Mouse (Mus musculus) ovary, postnatal 14 days (tissue): Measurements from ENCODE around the gene Pnn.

Experiments
- DNase-seq: peaks from one replicate; pipeline ENCODE4 v3.0.0; 2022; ENCODE audit warnings: low spot score

The Pnn gene

DNA sequence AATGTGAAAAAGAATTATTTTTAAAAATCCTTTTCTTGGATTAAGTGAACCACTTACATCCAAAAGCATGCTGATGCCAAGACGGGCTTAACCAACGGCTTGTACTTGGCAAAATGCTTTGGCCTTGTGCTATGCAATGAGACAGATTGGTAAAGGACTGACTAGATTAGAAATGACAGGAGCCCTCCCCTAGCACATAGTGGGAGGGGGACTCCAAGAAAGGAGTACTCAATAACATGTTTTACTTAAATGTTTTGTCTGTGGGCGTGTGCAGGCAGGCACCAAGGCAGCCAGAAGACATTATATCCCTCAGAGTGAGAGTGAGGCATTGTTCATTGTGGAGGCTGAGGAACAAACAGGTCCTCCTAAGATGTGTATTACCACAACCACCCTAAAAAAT lies 7.4 kb downstream of the Pnn start:
- no peak for DNase-seq

DNA sequence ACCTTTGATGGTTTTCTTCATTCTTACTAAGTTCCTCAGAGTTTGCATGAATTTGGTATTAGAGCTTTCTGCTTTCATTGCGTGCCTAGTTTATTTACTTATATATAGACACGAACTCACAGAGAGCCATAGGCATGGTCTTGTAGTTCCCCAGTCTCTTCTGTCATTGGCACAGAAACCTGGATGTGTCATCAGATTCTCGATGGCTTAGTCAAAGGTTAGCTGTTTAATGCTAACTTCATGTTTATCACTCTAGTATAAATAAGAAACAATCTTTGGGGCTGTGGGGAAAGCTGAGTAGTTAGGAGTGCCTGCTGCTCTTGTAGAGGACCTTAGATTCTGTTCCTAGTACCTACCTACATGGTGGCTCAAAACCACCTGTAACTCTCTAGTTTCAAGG lies 10.3 kb downstream of the Pnn start:
- DNase-seq, result no peak

- DNase-seq, result no peak
These were observed 11.2 kb downstream of the Pnn start for GRCm38 (mm10) chr12:59077883-59078282.

DNA sequence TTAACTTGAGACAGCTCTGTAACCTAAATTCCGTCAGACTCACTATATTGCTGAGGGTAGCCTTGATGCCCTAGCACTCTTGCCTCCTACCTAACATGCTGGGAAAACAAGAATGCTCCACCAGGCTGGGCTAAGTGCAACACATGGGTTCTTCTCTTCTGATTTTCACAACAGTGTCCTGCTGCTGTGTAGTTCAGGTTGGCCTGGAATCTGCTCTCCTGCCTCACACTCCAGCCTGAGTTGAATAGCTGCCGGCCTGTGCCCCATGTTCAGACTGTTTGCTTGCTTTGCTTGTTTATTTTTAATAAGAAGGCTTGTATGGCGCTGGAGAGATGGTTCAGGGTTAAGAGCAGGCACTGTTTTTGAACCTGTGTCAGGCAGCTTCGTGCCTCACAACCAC lies 13.8 kb downstream of the Pnn start:
- DNase-seq, result no peak

GRCm38 (mm10) chr12:59084446-59084845 lies 17.8 kb downstream of the Pnn start:
- no peak for DNase-seq

- DNase-seq, result no peak
These were observed 19.5 kb downstream of the Pnn start for GRCm38 (mm10) chr12:59086171-59086570.

GRCm38 (mm10) chr12:59093543-59093942 lies 26.9 kb downstream of the Pnn start:
- DNase-seq, result no peak

DNA sequence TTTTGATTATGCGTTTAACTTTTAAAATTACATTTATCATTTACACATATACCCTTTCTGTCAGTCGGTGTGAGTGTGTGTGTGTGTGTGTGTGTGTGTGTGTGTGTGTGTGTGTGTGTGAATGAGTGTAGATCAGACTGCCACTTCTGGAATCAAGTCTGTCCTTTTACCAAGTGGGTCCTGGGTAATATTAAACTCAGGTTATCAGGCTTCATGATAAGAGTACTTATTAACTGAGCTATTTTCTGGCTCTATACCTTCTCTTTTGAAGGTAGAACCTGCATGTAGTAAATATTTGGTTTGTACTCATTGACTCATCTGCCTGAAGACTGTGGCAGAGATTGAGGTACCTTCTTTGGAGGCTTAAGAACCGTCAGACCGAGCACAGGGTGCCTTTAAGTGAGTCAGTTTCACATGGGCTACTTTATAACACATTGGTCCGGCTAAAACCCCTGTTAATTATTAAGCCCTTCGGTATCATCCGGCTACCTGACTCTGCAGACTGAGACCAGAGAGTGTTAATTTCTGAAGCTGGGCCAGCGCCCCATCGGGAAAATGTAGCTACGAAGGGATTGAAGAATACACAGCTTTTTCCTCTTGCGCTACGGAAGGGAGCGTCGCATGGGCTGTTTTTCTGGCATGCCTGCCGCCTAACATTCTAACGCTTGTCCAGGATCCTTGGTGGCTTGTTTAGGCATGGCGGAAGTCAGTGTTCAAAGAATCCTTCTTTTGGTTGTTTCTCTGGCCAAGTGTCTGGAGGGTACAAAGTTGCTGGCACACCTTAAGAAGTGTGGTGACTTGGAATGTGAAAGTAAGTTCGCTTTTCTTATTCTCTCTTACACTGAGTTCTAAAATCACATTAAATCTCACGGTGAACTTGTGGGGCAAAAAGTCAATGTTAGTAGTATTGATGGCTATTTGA lies 28.7 kb downstream of the Pnn start, which contains the start of gene Mia2:
Gene Mia2, plus strand, starts transcription at position 696 of the 922 bp plus-strand sequence.
- DNase-seq, result no peak

GRCm38 (mm10) chr12:59104771-59105170 lies 38.1 kb downstream of the Pnn start:
- DNase-seq, result no peak

DNA sequence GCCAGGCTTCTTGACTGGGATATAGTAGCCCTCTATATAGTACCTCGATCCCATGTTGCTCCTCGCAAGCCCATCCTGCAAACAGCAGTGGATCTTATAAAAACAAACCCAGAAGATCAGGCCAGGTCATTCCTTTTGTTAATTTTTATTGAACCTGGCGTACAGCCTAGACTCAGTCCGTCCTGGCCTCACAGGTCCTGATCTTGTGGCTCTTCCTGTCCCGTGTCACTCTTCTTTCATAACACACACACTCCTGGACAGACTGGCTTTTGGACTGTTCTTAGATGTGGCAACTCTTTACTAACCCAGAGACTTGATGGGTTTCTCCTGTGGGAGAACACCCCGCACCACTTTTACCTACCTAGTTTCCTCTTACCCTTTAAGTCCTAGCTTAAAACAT lies 39.2 kb downstream of the Pnn start:
- no peak for DNase-seq

DNA sequence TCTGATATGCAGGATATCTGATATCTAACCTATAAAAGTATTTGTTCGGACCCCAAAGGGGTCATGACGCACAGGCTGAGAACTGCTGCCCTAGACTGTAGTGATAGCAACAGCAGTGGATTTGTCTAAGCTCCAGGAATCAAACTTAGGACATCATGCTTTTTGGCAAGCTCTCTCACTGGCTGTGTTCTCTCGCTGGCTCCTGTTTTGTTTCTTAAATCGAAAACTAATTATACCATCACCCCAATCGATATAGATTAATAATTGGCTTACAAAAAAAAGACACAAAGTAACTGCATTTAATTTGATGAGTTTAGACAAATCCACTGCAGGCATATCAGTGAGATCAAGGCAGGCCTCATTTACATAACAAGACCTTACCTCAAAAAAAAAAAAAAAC lies 39.8 kb downstream of the Pnn start:
- DNase-seq, result no peak

DNA sequence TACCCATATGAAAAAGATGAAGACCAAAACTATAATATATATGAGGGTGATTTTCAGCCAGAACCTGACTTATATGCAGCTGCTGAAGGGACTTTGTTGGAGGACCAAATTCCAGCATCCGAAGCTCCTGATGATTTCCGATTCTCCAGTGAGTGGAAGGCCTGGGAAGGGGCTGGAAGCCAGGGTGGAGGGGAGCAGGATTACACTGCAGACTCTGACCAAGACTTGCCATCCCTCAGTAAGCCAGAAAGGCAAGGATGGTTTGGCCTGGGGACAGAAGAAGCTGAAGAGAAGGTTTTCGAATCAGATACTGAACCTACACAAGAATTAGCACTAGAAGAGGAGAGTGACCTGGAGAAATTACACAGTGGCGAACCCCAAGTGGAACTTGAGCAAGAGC lies 41.2 kb downstream of the Pnn start:
- no peak for DNase-seq

DNA sequence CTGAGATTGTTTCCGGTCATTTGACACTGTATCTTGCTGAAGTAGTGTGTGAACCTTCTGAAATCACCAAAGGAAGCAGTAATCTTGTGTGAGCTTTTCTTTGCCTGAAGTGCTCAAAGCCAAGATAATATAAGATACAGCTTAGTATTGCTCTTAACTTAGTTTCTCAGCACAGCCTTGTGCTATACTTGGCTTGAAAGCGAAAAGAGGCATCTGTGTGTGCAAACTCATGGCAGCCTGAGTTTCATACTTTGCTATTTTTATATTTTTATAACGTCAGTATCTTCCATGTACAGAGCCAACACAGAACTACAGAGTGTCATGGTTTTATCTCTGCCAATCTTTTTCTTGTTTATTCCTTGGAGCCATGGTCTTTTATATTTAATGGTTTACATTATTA lies 50.5 kb downstream of the Pnn start:
- DNase-seq, result no peak
